Mouse (Mus musculus) embryonic facial prominence, embryonic 15.5 days (tissue): ENCODE measurements around the gene Robo4. TPM values are rescaled to one million over a fixed set of nuclear protein-coding genes. Genes with fewer than 3 reads are reported as not detected.

ENCODE experiments used
- ATAC-seq: fragments of 200-750 bp; cut with Nextera tagmentation; 2 replicates; pipeline ENCODE4 v1.8.0; 2017; ENCODE audit warnings: low read depth, moderate TSS enrichment; ENCODE audit not compliant: insufficient number of reproducible peaks, low FRiP score, low TSS enrichment
- H3K27ac ChIP-seq: fragments of 300-500 bp; sonication (generic); replicated peaks from 2 replicates; pipeline ENCODE4 v1.5.1; 2015; ENCODE audit warnings: mild to moderate bottlenecking, inconsistent platforms
- H3K27me3 ChIP-seq: fragments of 300-500 bp; sonication (generic); 2 replicates; pipeline ENCODE4 v1.6.1; 2015; ENCODE audit warnings: inconsistent platforms
- H3K36me3 ChIP-seq: fragments of 300-500 bp; sonication (generic); 2 replicates; pipeline ENCODE4 v1.6.1; 2015; ENCODE audit warnings: mild to moderate bottlenecking, inconsistent platforms
- H3K4me1 ChIP-seq: fragments of 300-500 bp; sonication (generic); 2 replicates; pipeline ENCODE4 v1.6.1; 2015; ENCODE audit warnings: inconsistent platforms
- H3K4me2 ChIP-seq: fragments of 300-500 bp; sonication (generic); replicated peaks from 2 replicates; pipeline ENCODE4 v1.6.1; 2015; ENCODE audit warnings: mild to moderate bottlenecking, inconsistent platforms
- H3K4me3 ChIP-seq: fragments of 300-500 bp; sonication (generic); replicated peaks from 2 replicates; pipeline ENCODE4 v1.5.1; 2015; ENCODE audit warnings: mild to moderate bottlenecking, inconsistent platforms
- H3K9ac ChIP-seq: fragments of 300-500 bp; sonication (generic); 2 replicates; pipeline ENCODE4 v1.6.1; 2015; ENCODE audit warnings: inconsistent platforms
- H3K9me3 ChIP-seq: fragments of 300-500 bp; sonication (generic); replicated peaks from 2 replicates; pipeline ENCODE4 v1.6.1; 2016; ENCODE audit warnings: inconsistent platforms
- WGBS: fragments of 180-500 bp; shearing (Covaris S2); methylation state at CpG from one replicate; pipeline ENCODE4 v1.1.7; 2015; 5-methylcytosine and 5-hydroxymethylcytosine counted together
- polyA plus RNA-seq: library from polyadenylated mRNA; unstranded; fragments of >200 nt; fragmentation: Nextera tagmentation; extraction: Ambion mirVana; gene quantifications from 2 replicates; pipeline ENCODE4 v1.2.1, GENCODE M21; 2015

Gene Robo4
- polyA plus RNA-seq, 1 experiment from 2014 or later: 10.6 TPM

DNA sequence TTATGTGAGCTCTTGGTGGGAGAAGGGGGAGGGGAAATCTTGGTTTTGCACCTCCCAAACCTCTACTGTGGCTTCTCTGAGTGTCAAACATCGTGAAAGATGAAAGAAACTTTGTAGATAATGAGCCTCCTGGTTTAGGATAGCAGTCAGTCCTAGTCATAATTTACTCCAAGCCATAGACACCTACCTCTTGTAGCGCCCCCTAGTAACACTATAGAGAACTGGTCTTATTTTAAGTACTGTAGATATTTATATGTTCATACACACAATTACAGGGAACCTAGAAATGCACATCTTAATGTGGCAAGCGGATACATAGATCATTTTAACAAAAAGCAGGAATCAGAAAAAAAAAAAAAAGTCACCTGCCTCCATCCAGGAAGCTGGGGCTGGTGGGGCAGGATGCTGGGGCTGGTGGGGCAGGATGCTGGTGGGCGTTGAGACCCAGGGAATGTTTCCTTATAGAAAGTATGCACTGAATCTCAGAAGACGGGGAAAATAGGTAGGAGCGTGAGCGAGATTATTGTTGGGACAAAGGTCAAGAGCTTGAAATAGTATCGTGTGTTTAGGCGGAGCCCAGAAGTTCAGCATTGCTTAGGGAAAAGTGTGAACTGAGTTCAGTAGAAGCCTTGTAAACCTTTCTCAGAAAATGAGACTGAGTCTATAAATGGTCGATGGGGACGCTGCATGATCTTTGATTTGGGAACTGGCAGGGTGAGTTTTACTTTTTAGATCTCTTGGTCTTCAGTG lies 33.4 kb upstream of the Robo4 start:
- H3K4me2 ChIP-seq: no peak overlapping the region
- ATAC-seq: no peak

DNA sequence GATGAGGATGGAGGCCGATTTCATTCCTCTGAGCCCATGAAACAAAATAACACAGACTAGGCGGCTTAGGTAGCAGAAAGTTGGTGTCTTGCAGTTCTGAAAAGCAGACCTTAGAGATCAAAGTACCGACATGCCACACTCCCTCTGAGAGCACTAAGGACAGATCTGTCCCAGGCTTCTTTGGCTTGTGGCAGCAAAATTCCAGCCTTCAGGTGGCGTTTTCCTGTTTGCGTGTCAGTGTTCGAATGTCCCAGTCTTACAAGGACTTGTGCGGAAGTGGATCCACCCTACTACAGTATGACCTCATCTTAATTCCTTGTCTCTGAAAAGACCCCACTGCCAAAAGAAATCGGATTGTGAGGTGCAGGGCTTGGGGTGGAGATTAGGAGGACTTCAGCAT lies 32.8 kb upstream of the Robo4 start:
- 75% methylated on average over 8 of the region's 8 CpGs for WGBS
- no peak overlapping the region for H3K27ac ChIP-seq
- H3K9ac ChIP-seq: no peak overlapping the region
- H3K4me3 ChIP-seq: no peak overlapping the region
- H3K4me1 ChIP-seq: no peaks in the 10 kb centered on the region
- no peaks in the 10 kb centered on the region for H3K9me3 ChIP-seq
- no peaks in the 10 kb centered on the region for H3K27me3 ChIP-seq
- H3K4me2 ChIP-seq: no peak overlapping the region
- H3K36me3 ChIP-seq: no peaks in the 10 kb centered on the region
- no peak for ATAC-seq

More for the DNA sequence above, 33.4 kb upstream of the Robo4 start:
- no peaks in the 10 kb centered on the region for H3K36me3 ChIP-seq
- H3K27ac ChIP-seq: no peak overlapping the region
- H3K9ac ChIP-seq: no peak overlapping the region
- H3K4me3 ChIP-seq: no peak overlapping the region
- no peaks in the 10 kb centered on the region for H3K27me3 ChIP-seq
- no peaks in the 10 kb centered on the region for H3K9me3 ChIP-seq
- 72% methylated on average over 11 of the region's 11 CpGs for WGBS
- no peaks in the 10 kb centered on the region for H3K4me1 ChIP-seq

DNA sequence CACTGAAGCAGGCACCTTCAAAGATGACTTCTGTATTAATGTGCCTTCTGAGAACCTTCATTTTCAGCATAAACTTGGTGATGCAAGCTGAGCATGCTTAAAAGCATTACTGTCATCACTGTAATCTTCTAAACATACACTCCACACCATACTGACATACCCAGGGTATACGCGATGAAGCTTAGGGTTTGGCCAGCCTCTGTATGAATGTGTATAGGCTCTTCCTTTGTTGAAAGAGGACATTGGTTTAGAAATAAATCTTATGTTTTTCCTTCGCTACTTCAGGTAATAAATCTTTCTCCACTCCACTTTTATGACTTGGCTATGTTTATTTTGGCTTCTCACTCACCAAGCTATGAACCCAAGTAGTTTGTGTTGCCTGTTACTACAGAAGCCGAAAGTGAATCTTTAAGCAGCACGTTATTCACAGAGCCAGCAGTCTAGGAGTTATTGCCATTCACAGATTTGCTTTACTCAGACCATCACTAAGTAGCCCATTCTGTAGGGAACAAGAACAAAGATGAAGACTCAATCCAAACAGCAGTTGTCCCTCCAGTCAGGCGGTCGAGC lies 30.4 kb upstream of the Robo4 start:
- ATAC-seq: no peak
- no peaks in the 10 kb centered on the region for H3K36me3 ChIP-seq
- no peak overlapping the region for H3K27ac ChIP-seq
- no peaks in the 10 kb centered on the region for H3K27me3 ChIP-seq
- no peak overlapping the region for H3K9ac ChIP-seq
- WGBS: 89% methylated on average over 7 of the region's 7 CpGs
- no peak overlapping the region for H3K4me3 ChIP-seq
- no peaks in the 10 kb centered on the region for H3K4me1 ChIP-seq
- no peaks in the 10 kb centered on the region for H3K9me3 ChIP-seq
- no peak overlapping the region for H3K4me2 ChIP-seq

DNA sequence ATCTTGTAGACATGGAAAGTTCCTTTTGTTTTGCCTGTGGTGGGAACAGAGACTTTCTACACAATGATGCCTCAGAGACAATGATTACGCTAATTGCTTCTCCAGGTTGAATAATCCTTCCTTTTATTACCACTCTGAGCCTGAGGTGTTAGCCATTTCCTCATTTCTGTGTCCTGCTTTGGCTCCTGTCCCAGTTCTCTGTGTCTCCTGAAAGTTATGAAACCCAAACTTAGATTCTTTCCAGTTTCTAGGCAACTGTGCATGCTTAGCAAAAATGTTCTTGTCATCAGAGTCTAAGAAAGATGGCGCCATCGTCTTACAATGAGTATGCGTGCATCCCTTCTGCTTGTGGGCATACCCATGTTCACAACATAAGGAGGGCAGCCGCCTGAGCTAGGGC lies 26.0 kb upstream of the Robo4 start:
- no peak overlapping the region for H3K9ac ChIP-seq
- WGBS: 89% methylated on average over 5 of the region's 5 CpGs
- no peaks in the 10 kb centered on the region for H3K4me1 ChIP-seq
- ATAC-seq: no peak
- H3K27me3 ChIP-seq: no peaks in the 10 kb centered on the region
- H3K27ac ChIP-seq: no peak overlapping the region
- no peak overlapping the region for H3K4me2 ChIP-seq
- no peaks in the 10 kb centered on the region for H3K9me3 ChIP-seq
- H3K4me3 ChIP-seq: no peak overlapping the region
- H3K36me3 ChIP-seq: no peaks in the 10 kb centered on the region

DNA sequence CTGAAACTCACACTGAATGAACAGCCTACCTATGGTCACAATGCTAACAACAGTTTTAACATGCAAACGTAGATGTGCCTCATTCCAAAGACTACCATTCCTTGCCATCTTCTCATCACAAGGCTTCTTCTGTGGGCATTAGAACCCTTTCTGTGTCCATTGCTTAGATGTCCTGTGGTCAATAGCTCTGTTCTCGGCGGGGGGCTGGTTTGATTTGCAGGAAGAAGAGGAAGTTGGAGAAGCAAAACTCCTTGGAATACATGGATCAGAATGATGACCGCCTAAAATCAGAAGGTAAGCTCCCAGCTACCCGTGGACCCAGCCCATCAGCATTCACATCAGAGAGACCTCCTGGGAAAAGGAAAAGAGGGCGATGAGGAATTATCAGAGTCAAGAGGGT lies 18.5 kb upstream of the Robo4 start:
- Histone ChIP-seq H3K4me1 (0 out of 2 replicates have a peak, but pooled peaks cover 7% of the 10 kb centered on the region), H3K4me2 (no peak overlapping the region), H3K36me3 (no peaks in the 10 kb centered on the region), H3K27ac (no peak overlapping the region), H3K4me3 (no peak overlapping the region), H3K9me3 (no peaks in the 10 kb centered on the region), H3K9ac (no peak overlapping the region), H3K27me3 (peaks cover 6% of the 10 kb centered on the region; the same call in 1 of the 2 replicates)
- ATAC-seq: no peak
- 92% methylated on average over 6 of the region's 6 CpGs for WGBS

DNA sequence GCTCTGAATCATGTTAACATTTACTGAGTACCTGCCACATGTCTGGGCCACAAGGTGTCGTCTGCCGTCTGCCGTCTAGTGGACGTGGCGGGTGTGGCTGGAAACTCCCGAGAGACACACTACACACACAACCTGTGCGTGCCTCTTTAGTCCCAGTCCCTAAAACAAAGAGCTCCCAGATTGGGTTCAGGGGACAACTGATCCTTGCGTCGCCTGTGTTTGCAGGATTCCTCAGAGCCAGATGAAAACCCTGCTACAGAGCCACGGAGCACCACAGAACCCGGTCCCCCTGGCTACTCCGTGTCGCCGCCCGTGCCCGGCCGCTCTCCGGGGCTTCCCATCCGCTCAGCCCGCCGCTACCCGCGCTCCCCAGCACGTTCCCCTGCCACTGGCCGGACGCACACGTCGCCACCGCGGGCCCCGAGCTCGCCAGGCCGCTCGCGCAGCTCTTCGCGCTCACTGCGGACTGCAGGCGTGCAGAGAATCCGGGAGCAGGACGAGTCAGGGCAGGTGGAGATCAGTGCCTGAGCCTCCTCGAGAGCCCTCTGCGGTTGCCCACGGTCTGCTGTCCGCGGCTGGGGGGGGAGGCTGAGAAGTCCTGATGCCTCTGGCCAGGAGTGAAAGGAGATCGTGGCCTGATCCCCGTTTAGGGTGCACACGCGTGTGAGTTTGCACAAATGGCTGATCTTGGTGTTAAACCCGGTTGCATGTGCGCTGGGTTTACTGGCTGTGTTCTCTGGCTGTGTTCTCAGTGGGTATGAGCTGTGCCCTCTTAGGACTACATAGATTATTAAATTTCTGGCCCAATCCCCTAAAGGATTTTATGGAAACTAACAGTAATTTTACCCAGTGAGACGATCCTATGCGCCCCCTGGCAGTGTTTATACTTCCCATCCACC lies 17.2 kb upstream of the Robo4 start:
- H3K36me3 ChIP-seq: no peaks in the 10 kb centered on the region
- H3K27ac ChIP-seq: no peak overlapping the region
- no peaks in the 10 kb centered on the region for H3K9me3 ChIP-seq
- 0 out of 2 replicates have a peak, but pooled peaks cover 7% of the 10 kb centered on the region for H3K4me1 ChIP-seq
- 5% methylated on average over 54 of the region's 54 CpGs for WGBS
- peak overlapping the region; percentile 87 for H3K4me2 ChIP-seq
- H3K27me3 ChIP-seq: peaks cover 6% of the 10 kb centered on the region; the same call in 1 of the 2 replicates
- peak overlapping the region; percentile 47 for H3K9ac ChIP-seq
- H3K4me3 ChIP-seq: peak overlapping the region; percentile 48
- ATAC-seq: peak; percentile 59

DNA sequence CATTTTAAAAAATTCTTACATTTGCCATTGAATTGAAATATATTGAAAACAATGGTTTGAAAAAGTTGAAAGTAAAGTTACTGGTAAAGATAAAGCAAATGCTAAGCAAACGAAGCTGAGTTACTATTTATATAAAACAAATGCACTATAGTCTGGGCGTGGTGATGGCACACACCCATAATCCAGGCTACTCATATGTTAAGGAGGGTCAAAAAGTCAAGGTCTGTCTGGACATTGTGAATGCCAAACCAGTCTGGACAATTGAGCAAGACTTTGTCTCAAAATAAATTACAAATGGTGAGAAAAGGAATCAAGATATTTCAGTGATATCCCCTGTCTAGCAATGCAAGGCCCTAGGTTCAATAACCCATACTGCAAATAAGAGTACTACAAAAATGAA lies 10.8 kb upstream of the Robo4 start:
- H3K27me3 ChIP-seq: peaks cover 6% of the 10 kb centered on the region; the same call in 1 of the 2 replicates
- 68% methylated on average over 2 of the region's 2 CpGs for WGBS

DNA sequence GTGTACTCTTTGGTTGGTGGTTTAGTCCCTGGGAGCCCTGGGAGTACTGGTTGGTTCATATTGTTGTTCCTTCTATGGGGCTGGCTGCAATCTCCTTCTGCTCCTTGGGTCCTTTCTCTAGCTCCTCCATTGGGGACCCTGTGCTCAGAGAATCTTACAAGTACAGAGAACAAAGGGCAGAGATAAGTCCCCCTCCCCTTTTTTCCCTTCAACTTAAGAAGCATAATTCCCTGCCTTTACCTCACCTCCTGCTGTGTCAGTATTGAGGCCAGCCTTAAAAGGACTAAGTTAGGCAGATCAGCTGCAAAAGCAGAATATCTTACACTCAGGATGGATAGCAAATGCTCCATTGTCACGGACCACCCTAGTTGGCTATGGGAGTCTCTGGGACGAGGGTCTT lies 9.6 kb upstream of the Robo4 start:
- Histone ChIP-seq H3K27ac (no peak overlapping the region), H3K4me3 (no peak overlapping the region), H3K36me3 (no peaks in the 10 kb centered on the region), H3K4me2 (no peak overlapping the region), H3K9ac (no peak overlapping the region), H3K27me3 (0 out of 2 replicates have a peak, but pooled peaks cover under 1% of the 10 kb centered on the region), H3K9me3 (no peaks in the 10 kb centered on the region), H3K4me1 (no peaks in the 10 kb centered on the region)
- 76% methylated on average over 2 of the region's 2 CpGs for WGBS
- no peak for ATAC-seq

More for the DNA sequence above, 10.8 kb upstream of the Robo4 start:
- no peaks in the 10 kb centered on the region for H3K9me3 ChIP-seq
- H3K4me2 ChIP-seq: no peak overlapping the region
- H3K27ac ChIP-seq: no peak overlapping the region
- H3K36me3 ChIP-seq: no peaks in the 10 kb centered on the region
- H3K4me1 ChIP-seq: no peaks in the 10 kb centered on the region
- H3K9ac ChIP-seq: no peak overlapping the region
- ATAC-seq: no peak
- no peak overlapping the region for H3K4me3 ChIP-seq

DNA sequence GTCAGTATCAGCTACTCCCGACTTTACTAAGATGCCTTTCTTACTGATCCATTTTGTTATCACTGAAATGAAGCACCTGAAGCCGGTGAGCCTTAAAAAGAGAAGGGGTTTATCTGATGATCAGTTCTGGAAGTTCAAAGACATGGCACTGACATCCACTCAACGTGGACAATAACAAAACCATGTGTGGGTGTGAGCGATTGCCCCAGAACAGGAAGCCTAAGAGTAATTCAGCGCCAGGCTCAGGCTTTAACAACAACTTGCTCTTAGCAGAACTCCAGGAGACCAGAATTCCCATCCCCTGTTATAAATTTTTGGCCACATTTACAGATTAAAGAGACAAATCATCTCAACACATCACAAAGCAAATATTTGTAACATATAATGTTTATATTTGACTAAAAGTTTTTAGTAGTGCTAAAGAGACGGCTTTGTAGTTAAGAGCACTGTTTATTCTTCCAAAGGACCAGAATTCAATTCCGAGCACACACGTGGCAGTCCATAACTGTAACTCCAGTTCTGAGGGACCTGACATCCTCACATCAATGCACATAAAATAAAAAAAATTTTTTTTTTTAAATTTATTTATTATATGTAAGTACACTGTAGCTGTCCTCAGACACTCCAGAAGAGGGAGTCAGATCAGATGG lies 8.1 kb upstream of the Robo4 start:
- H3K36me3 ChIP-seq: no peaks in the 10 kb centered on the region
- H3K9ac ChIP-seq: no peak overlapping the region
- ATAC-seq: no peak
- no peak overlapping the region for H3K4me2 ChIP-seq
- no peak overlapping the region for H3K4me3 ChIP-seq
- H3K9me3 ChIP-seq: no peaks in the 10 kb centered on the region
- H3K27me3 ChIP-seq: no peaks in the 10 kb centered on the region
- no peaks in the 10 kb centered on the region for H3K4me1 ChIP-seq
- no peak overlapping the region for H3K27ac ChIP-seq
- WGBS: 71% methylated on average over 8 of the region's 8 CpGs

DNA sequence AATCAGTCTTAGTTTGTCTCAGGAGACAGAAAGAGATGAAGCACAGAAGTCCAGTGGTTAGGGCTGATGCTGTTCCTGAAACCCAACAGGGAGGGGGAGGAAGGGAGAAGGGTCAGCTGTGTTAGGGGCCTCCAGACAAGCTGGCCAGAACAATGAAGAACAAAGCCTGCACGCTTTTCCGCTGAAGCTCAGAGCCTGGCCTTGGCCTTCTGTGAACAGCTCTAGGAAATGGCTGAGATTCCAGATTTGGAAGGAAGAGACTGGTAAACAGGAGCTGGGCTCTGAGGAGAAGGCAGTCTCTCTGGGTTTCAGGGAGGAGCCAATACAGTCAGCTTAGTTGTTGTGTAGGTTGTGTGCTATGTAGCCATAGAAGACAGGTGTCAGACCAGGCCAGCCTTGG lies 1.1 kb upstream of the Robo4 start:
- 77% methylated on average over 2 of the region's 2 CpGs for WGBS
- Histone ChIP-seq H3K4me1 (no peaks in the 10 kb centered on the region), H3K27ac (no peak overlapping the region), H3K4me2 (no peak overlapping the region), H3K4me3 (no peak overlapping the region), H3K9ac (no peak overlapping the region), H3K9me3 (no peaks in the 10 kb centered on the region), H3K36me3 (no peaks in the 10 kb centered on the region), H3K27me3 (no peaks in the 10 kb centered on the region; the same call in 1 of the 2 replicates)
- ATAC-seq: no peak

DNA sequence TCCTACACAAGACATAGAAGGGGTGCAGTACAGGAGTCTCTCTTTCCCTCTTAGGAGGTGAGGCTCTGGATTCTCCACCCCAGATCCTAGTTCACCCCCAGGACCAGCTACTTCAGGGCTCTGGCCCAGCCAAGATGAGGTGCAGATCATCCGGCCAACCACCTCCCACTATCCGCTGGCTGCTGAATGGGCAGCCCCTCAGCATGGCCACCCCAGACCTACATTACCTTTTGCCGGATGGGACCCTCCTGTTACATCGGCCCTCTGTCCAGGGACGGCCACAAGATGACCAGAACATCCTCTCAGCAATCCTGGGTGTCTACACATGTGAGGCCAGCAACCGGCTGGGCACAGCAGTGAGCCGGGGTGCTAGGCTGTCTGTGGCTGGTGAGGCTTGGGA lies 804 bp downstream of the Robo4 start:
- no peak for ATAC-seq
- Histone ChIP-seq H3K9ac (no peak overlapping the region), H3K36me3 (no peaks in the 10 kb centered on the region), H3K27ac (no peak overlapping the region), H3K4me1 (no peaks in the 10 kb centered on the region), H3K4me2 (no peak overlapping the region), H3K27me3 (peaks cover 13% of the 10 kb centered on the region; the same call in 1 of the 2 replicates), H3K9me3 (no peaks in the 10 kb centered on the region), H3K4me3 (peak overlapping the region; percentile 18; the same call in 1 of the 2 replicates)
- 88% methylated on average over 7 of the region's 7 CpGs for whole genome bisulfite sequencing
